Mouse (Mus musculus) midbrain, embryonic 13.5 days (tissue): ENCODE measurements around the gene Rpl13a. TPM values are rescaled to one million over a fixed set of nuclear protein-coding genes. Genes with fewer than 3 reads are reported as not detected.
"Not testable (repeated sequence)": the region's sequence is repeated elsewhere in the genome, so short reads cannot be mapped to it uniquely, and the experiment has no call there.

Source experiments
- ATAC-seq: fragments of 200-750 bp; cut with Nextera tagmentation; 2 replicates; pipeline ENCODE4 v1.8.0; 2017; ENCODE audit warnings: mild to moderate bottlenecking, moderate TSS enrichment, moderate library complexity
- H3K27ac ChIP-seq: fragments of 300-500 bp; sonication (generic); 2 replicates; pipeline ENCODE4 v1.5.1; 2015; ENCODE audit warnings: inconsistent platforms, mild to moderate bottlenecking, moderate library complexity
- H3K27me3 ChIP-seq: fragments of 300-500 bp; sonication (generic); 2 replicates; pipeline ENCODE4 v1.6.1; 2015; ENCODE audit warnings: mild to moderate bottlenecking, inconsistent platforms
- H3K36me3 ChIP-seq: fragments of 300-500 bp; sonication (generic); 2 replicates; pipeline ENCODE4 v1.6.1; 2015; ENCODE audit warnings: mild to moderate bottlenecking, inconsistent platforms
- H3K4me1 ChIP-seq: fragments of 300-500 bp; sonication (generic); replicated peaks from 2 replicates; pipeline ENCODE4 v1.6.1; 2015; ENCODE audit warnings: inconsistent platforms
- H3K4me2 ChIP-seq: fragments of 300-500 bp; sonication (generic); replicated peaks from 2 replicates; pipeline ENCODE4 v1.6.1; 2015; ENCODE audit warnings: moderate library complexity, mild to moderate bottlenecking, inconsistent platforms
- H3K4me3 ChIP-seq: fragments of 300-500 bp; sonication (generic); replicated peaks from 2 replicates; pipeline ENCODE4 v1.5.1; 2015; ENCODE audit warnings: mild to moderate bottlenecking, inconsistent platforms
- H3K9ac ChIP-seq: fragments of 300-500 bp; sonication (generic); replicated peaks from 2 replicates; pipeline ENCODE4 v1.6.1; 2015; ENCODE audit warnings: mild to moderate bottlenecking, inconsistent platforms
- H3K9me3 ChIP-seq: fragments of 300-500 bp; sonication (generic); 2 replicates; pipeline ENCODE4 v1.6.1; 2016; ENCODE audit warnings: mild to moderate bottlenecking, inconsistent platforms
- WGBS: fragments of 180-500 bp; shearing (Covaris S2); methylation state at CpG from one replicate; pipeline ENCODE4 v1.1.7; 2015; 5-methylcytosine and 5-hydroxymethylcytosine counted together
- polyA plus RNA-seq: library from polyadenylated mRNA; unstranded; fragments of >200 nt; fragmentation: Nextera tagmentation; extraction: Ambion mirVana; gene quantifications from 2 replicates; pipeline ENCODE4 v1.2.1, GENCODE M21; 2015

The Rpl13a gene
- polyA plus RNA-seq, 1 experiment from 2014 or later, result 838 TPM

DNA sequence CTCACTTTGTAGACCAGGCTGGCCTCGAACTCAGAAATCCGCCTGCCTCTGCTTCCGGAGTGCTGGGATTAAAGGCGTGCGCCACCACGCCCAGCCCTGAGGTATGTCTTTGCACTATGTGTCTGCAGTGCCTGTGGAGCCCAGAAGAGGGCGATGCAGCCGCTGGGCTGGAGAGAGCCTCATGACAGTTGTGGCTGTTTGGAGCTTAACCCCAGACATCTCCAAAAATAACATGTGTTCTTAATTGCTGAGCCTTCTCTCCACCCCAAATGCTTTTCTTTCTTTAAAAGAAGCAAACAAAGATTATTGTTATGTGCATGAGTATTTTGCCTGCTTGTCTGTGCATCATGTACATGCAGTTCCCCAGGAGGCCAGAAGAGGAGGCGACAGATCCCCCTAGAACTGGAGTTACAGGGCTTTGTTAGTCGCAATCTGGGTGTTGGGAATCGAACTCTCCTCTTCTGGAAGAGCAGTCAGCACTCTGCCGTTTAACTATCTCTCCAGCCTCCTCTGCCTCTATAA lies 26.5 kb upstream of the Rpl13a start:
- no peaks in the 10 kb centered on the region for H3K27me3 ChIP-seq
- H3K36me3 ChIP-seq, result peaks cover 32% of the 10 kb centered on the region
- peak overlapping the region; percentile 62 for H3K4me3 ChIP-seq
- ATAC-seq, result no peak
- no peak overlapping the region; the same call in 1 of the 2 replicates for H3K9ac ChIP-seq
- no peaks in the 10 kb centered on the region for H3K9me3 ChIP-seq
- peak overlapping the region; percentile 63 for H3K4me2 ChIP-seq
- 0 out of 2 replicates have a peak overlapping the region, but pooled peaks have one; percentile 93 for H3K27ac ChIP-seq
- peaks cover 29% of the 10 kb centered on the region for H3K4me1 ChIP-seq
- WGBS, result 81% methylated on average over 12 of the region's 12 CpGs

DNA sequence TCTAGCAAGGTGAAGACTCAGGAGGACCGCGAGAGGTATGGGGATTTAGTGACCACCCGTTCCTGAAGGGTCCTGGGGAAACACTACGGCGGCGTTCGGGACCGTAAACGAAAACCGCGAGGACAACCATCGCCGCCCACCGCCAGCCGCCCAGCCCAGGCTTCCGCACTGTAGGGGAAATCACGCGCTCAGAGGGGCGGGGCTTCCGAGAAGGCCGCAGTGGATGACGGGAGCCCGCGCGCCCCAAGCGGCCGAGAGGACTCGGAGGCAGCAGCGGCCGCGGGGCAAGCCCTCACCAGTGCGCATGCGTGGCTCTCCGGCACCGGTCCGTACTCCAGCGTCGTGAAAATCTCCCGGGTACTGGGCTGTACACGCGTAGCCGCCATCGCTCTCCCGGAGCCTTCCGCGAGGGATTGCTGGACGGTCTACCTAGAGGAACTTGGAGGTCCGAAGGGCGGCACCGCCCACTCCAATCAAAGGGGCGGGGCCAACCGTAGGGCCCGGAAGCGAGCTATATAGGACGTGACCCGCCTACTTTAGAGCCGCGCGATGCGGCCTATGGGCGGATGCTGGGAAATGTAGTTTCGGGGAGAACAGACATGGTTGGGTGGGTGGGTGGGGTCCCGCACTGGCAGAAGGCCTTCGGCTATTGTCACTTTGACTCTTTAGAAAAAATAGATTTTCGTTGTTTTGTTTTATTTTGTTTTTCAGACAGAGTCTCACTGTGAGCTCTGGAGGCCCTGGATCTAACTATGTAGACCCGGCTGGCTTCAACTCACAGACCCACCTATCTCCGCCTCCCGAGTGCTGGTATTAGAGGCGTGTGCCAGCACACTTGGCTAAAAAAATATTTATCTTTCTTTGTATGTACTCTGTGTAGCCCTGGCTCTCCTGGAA lies 25.8 kb upstream of the Rpl13a start, which contains the start of the genes Pih1d1 and Aldh16a1:
TSS of gene Pih1d1 (plus strand) at position 208 of the 897 bp plus-strand sequence.
TSS of gene Aldh16a1 (minus strand) at position 489 of the 897 bp plus-strand sequence.
- no peaks in the 10 kb centered on the region for H3K9me3 ChIP-seq
- H3K4me1 ChIP-seq, result peaks cover 32% of the 10 kb centered on the region
- peak within 1 kb of the TSS; percentile 62 for H3K4me3 ChIP-seq
- H3K36me3 ChIP-seq, result peaks cover 26% of the 10 kb centered on the region
- peak within 1 kb of the TSS; percentile 93 for H3K27ac ChIP-seq
- peak within 1 kb of the TSS; percentile 86 for H3K9ac ChIP-seq
- 6% methylated on average over 63 of the region's 69 CpGs for WGBS
- H3K4me2 ChIP-seq, result peak within 1 kb of the TSS; percentile 63
- no peaks in the 10 kb centered on the region for H3K27me3 ChIP-seq
- peak; percentile 96 for ATAC-seq

- H3K4me2 ChIP-seq, result peak overlapping the region; percentile 63
- peak overlapping the region; percentile 62 for H3K4me3 ChIP-seq
- ATAC-seq, result no peak; the same call in 1 of the 2 replicates
- no peaks in the 10 kb centered on the region for H3K9me3 ChIP-seq
- H3K4me1 ChIP-seq, result peaks cover 32% of the 10 kb centered on the region
- 4% methylated on average over 5 of the region's 5 CpGs for WGBS
- no peaks in the 10 kb centered on the region for H3K27me3 ChIP-seq
- H3K36me3 ChIP-seq, result peaks cover 19% of the 10 kb centered on the region
- H3K9ac ChIP-seq, result peak overlapping the region; percentile 86
- H3K27ac ChIP-seq, result peak overlapping the region; percentile 93
Measured at GRCm38 (mm10) chr7:45153586-45153985, 25.0 kb upstream of the Rpl13a start.

GRCm38 (mm10) chr7:45153052-45153451 lies 24.5 kb upstream of the Rpl13a start:
- H3K4me2 ChIP-seq, result not testable (repeated sequence)

GRCm38 (mm10) chr7:45151303-45151702 lies 22.7 kb upstream of the Rpl13a start:
- Histone ChIP-seq H3K4me3 (no peak overlapping the region), H3K27ac (no peak overlapping the region), H3K4me1 (peaks cover 32% of the 10 kb centered on the region), H3K9me3 (no peaks in the 10 kb centered on the region), H3K9ac (no peak overlapping the region), H3K4me2 (no peak overlapping the region), H3K36me3 (0 out of 2 replicates have a peak, but pooled peaks cover 2% of the 10 kb centered on the region), H3K27me3 (no peaks in the 10 kb centered on the region)
- ATAC-seq, result no peak
- WGBS, result 63% methylated on average over 11 of the region's 11 CpGs

More at GRCm38 (mm10) chr7:45153052-45153451, 24.5 kb upstream of the Rpl13a start:
- Histone ChIP-seq H3K36me3 (peaks cover 13% of the 10 kb centered on the region), H3K4me1 (peaks cover 32% of the 10 kb centered on the region), H3K4me3 (peak overlapping the region; percentile 62; the same call in 1 of the 2 replicates)
- H3K27me3 ChIP-seq, H3K9me3 ChIP-seq, H3K9ac ChIP-seq, ATAC-seq, H3K27ac ChIP-seq: not testable (repeated sequence)
- 93% methylated on average over 2 of the region's 2 CpGs for WGBS

GRCm38 (mm10) chr7:45150321-45150720 lies 21.8 kb upstream of the Rpl13a start:
- Histone ChIP-seq H3K27me3 (no peaks in the 10 kb centered on the region), H3K27ac (no peak overlapping the region), H3K9me3 (no peaks in the 10 kb centered on the region), H3K36me3 (peaks cover 8% of the 10 kb centered on the region), H3K9ac (no peak overlapping the region), H3K4me1 (peaks cover 25% of the 10 kb centered on the region), H3K4me2 (no peak overlapping the region), H3K4me3 (no peak overlapping the region)
- 76% methylated on average over 4 of the region's 4 CpGs for WGBS
- no peak for ATAC-seq

- WGBS, result 17% methylated on average over 6 of the region's 6 CpGs
- H3K9ac ChIP-seq, result no peak overlapping the region
Measured at GRCm38 (mm10) chr7:45149545-45149944, 21.0 kb upstream of the Rpl13a start.

DNA sequence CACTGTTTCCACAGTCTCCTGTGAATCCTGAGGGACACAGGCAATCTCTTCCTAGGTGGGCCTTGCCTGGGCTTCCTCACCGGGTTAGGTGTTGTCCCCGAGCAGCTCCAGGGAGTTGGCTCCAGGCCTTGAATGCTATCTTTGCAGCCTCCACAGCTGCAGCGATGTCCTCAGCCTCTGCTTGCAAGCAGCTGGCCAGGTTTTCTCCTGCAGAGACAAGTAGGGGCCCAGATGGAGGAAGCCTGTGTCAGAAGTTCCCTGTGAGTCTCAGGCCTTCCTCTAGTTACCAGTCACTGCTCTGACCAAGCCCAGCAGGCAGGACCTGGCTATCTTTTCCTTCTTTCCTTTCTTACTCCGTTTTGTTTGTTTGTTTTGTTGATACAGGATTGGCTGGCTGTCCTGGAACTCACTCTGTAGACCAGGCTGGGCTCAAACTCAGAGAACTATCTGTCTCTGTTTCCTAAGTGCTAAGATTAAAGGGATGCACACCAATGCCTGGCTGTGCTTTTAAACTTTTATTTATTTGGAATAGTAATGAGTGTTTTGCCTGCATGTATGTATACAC lies 20.1 kb upstream of the Rpl13a start:
- WGBS, result 77% methylated on average over 4 of the region's 4 CpGs
- H3K4me2 ChIP-seq, result no peak overlapping the region
- no peak overlapping the region for H3K27ac ChIP-seq
- no peaks in the 10 kb centered on the region for H3K9me3 ChIP-seq
- no peaks in the 10 kb centered on the region for H3K27me3 ChIP-seq
- H3K36me3 ChIP-seq, result peaks cover 22% of the 10 kb centered on the region
- no peak overlapping the region; the same call in 1 of the 2 replicates for H3K9ac ChIP-seq
- H3K4me1 ChIP-seq, result peaks cover 16% of the 10 kb centered on the region
- no peak for ATAC-seq
- H3K4me3 ChIP-seq, result no peak overlapping the region

More at GRCm38 (mm10) chr7:45149545-45149944, 21.0 kb upstream of the Rpl13a start:
- Histone ChIP-seq H3K27ac (no peak overlapping the region), H3K27me3 (no peaks in the 10 kb centered on the region), H3K9me3 (no peaks in the 10 kb centered on the region), H3K36me3 (peaks cover 13% of the 10 kb centered on the region), H3K4me3 (no peak overlapping the region), H3K4me1 (peaks cover 18% of the 10 kb centered on the region), H3K4me2 (no peak overlapping the region)
- no peak for ATAC-seq

- Histone ChIP-seq H3K27ac (no peak overlapping the region), H3K36me3 (peaks cover 29% of the 10 kb centered on the region), H3K9me3 (no peaks in the 10 kb centered on the region), H3K9ac (no peak overlapping the region), H3K4me2 (no peak overlapping the region), H3K4me3 (no peak overlapping the region), H3K4me1 (peaks cover 11% of the 10 kb centered on the region; the same call in 1 of the 2 replicates), H3K27me3 (no peaks in the 10 kb centered on the region)
- ATAC-seq, result no peak
- WGBS, result 93% methylated on average over 11 of the region's 11 CpGs
Measured at GRCm38 (mm10) chr7:45147899-45148298, 19.3 kb upstream of the Rpl13a start.

DNA sequence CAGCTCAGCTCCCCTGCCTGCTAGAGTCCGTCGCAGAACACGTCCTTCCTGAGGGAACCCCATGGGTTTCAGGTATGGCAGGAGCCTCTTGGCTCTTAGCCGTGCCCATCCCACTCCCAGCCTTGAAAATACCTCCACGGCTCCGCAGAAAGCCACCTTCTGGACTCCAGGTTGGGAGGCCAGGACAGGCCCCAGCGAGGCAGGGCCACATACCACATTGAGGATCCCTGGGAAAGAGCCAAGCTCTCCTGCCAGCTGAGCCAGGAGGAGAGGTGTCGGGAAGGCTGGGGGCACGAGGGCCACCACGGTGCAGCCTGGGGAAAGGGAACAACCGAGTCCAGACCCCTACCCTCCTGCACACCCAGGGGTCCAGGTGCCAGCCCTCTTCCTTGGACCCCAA lies 18.7 kb upstream of the Rpl13a start:
- peaks cover 11% of the 10 kb centered on the region; the same call in 1 of the 2 replicates for H3K4me1 ChIP-seq
- no peaks in the 10 kb centered on the region for H3K27me3 ChIP-seq
- no peak overlapping the region for H3K9ac ChIP-seq
- H3K4me3 ChIP-seq, result no peak overlapping the region
- ATAC-seq, result no peak
- no peak overlapping the region for H3K27ac ChIP-seq
- H3K4me2 ChIP-seq, result no peak overlapping the region
- H3K36me3 ChIP-seq, result peaks cover 36% of the 10 kb centered on the region
- no peaks in the 10 kb centered on the region for H3K9me3 ChIP-seq
- WGBS, result 96% methylated on average over 11 of the region's 11 CpGs

DNA sequence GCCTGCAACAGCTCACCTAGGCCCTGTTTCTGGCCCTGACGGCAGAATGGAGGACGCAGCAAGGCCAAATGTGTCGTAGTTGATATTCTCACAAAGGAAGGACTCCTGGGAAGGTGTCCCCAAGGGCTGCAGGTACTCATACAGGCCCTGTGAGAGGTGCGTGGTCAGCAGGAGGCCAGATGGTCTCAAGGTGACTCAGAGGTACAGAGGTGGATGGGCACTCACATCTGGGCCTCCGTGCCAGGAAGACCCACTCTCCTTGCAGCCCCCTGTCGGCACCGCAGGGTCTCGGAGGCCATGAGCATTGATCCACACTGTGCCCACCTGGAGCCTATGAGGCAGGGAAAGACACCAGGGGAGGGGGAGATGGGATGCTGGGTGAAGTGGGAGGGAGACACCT lies 16.9 kb upstream of the Rpl13a start:
- Histone ChIP-seq H3K9ac (0 out of 2 replicates have a peak overlapping the region, but pooled peaks have one; percentile 3), H3K4me2 (no peak overlapping the region), H3K4me1 (0 out of 2 replicates have a peak, but pooled peaks cover 3% of the 10 kb centered on the region), H3K27ac (no peak overlapping the region), H3K36me3 (peaks cover 45% of the 10 kb centered on the region), H3K9me3 (no peaks in the 10 kb centered on the region), H3K27me3 (no peaks in the 10 kb centered on the region), H3K4me3 (no peak overlapping the region)
- 94% methylated on average over 8 of the region's 8 CpGs for WGBS
- ATAC-seq, result no peak
